Mouse (Mus musculus) ES-E14 (cell line): Measurements from ENCODE around the gene 1700013F07Rik. TPM values are rescaled to one million over a fixed set of nuclear protein-coding genes. Genes with fewer than 3 reads are reported as not detected.

ENCODE experiments used
- DNase-seq: peaks from one replicate; pipeline ENCODE4 v3.0.0-alpha.2; 2013; ENCODE audit warnings: low read depth, low spot score
- H3K27ac ChIP-seq: 2 replicates; pipeline ENCODE4 v1.5.1; 2012; ENCODE audit warnings: low read depth, mild to moderate bottlenecking, low read length, moderate library complexity, mixed read lengths; ENCODE audit not compliant: poor library complexity, insufficient read depth, severe bottlenecking
- H3K36me3 ChIP-seq: 2 replicates; pipeline ENCODE4 v1.6.1; 2012; ENCODE audit warnings: mild to moderate bottlenecking, low read length, moderate library complexity, mixed read lengths; ENCODE audit not compliant: control insufficient read depth, poor library complexity, insufficient read depth, severe bottlenecking
- H3K4me1 ChIP-seq, 2 experiments: fragments of 150-350 bp in 1 of 2; sonication (generic) in 1 of 2; 2 replicates each; pipeline ENCODE4 v1.6.1; 2012; ENCODE audit warnings: low read length in 2 of 2, mild to moderate bottlenecking in 1 of 2, mixed read lengths in 1 of 2; ENCODE audit not compliant: control insufficient read depth in 2 of 2, insufficient read depth in 2 of 2, poor library complexity in 1 of 2
- H3K4me3 ChIP-seq, 2 experiments: fragments of 150-350 bp in 1 of 2; sonication (generic) in 1 of 2; 2 replicates each; pipeline ENCODE4 v1.5.1; 2012; ENCODE audit warnings: low read length in 2 of 2, low read depth in 1 of 2, mild to moderate bottlenecking in 1 of 2, mixed read lengths in 1 of 2; ENCODE audit not compliant: insufficient read depth in 1 of 2, poor library complexity in 1 of 2, severe bottlenecking in 1 of 2
- H3K9ac ChIP-seq: 2 replicates; pipeline ENCODE4 v1.6.1; 2012; ENCODE audit warnings: low read depth, mild to moderate bottlenecking, low read length, mixed read lengths; ENCODE audit not compliant: poor library complexity, insufficient read depth, severe bottlenecking
- H3K9me3 ChIP-seq: fragments of 150-350 bp; sonication (generic); 2 replicates; pipeline ENCODE4 v1.6.1; 2012; ENCODE audit warnings: low read depth, mild to moderate bottlenecking, low read length; ENCODE audit not compliant: control insufficient read depth, insufficient read depth
- CHD2 ChIP-seq: IDR thresholded peaks from 2 replicates; pipeline ENCODE4 v1.6.1; 2014; ENCODE audit warnings: mild to moderate bottlenecking, low read depth, low read length, inconsistent platforms
- HCFC1 ChIP-seq: IDR thresholded peaks from 2 replicates; pipeline ENCODE4 v1.6.1; 2012; ENCODE audit warnings: low read length, inconsistent platforms, borderline replicate concordance; ENCODE audit not compliant: insufficient read depth
- MAFK ChIP-seq: IDR thresholded peaks from 2 replicates; pipeline ENCODE4 v1.6.1; 2014; ENCODE audit warnings: mild to moderate bottlenecking, low read depth, low read length, inconsistent platforms; ENCODE audit not compliant: insufficient read depth
- ZC3H11A ChIP-seq: IDR thresholded peaks from 2 replicates; pipeline ENCODE4 v1.6.1; 2012; ENCODE audit warnings: low read depth, mild to moderate bottlenecking, inconsistent platforms, low read length, borderline replicate concordance
- ZNF384 ChIP-seq: IDR thresholded peaks from 2 replicates; pipeline ENCODE4 v1.6.1; 2012; ENCODE audit warnings: low read depth, low read length, inconsistent platforms
- in situ Hi-C, 2 experiments: fragments of 600-800 bp; cut with MboI; formaldehyde crosslinking; loops; one replicate each; pipeline ENCODE4 v1.15.1; 2025; ENCODE audit warnings: low sequenced_read_pairs in 2 of 2, inconsistent platforms in 1 of 2; ENCODE audit not compliant: unreplicated experiment in 2 of 2
- total RNA-seq: library from RNA; depleted of rRNA; stranded (reverse); fragments of 300-350 nt; gene quantifications from 2 replicates; pipeline ENCODE4 v1.2.3, GENCODE M21; 2012; rRNA removed

1700013F07Rik gene
- 0.63 TPM in 1 of 2 replicates, not detected in the other for total RNA-seq

DNA sequence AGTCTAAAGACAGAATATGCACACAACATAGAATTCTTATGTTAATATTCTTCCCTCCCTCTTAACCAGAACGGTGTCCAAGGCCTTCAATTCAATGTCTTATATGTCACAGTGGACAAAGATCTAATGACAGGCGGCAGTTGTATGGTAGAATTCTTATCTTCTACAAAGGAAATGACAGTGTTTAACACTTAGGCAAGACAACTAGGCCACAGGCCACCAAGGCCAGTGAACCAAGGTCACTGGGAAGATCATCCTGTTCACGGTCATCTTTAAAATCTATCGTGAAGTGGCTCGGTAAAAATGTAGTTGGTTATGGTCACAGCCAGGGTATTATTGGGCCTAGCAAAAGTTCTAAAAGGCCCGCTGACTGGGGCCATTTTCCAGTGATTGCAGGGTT lies at the start of gene 1700013F07Rik:
Gene 1700013F07Rik (plus strand): TSS at position 200 of the 400 bp plus-strand sequence.
- H3K36me3 ChIP-seq, result no peaks in the 10 kb centered on the region
- in situ Hi-C loops, result no loop called here
- no peaks in the 10 kb centered on the region for H3K9me3 ChIP-seq
- H3K9ac ChIP-seq, result no peak within 1 kb of the TSS
- no peak for TF ChIP-seq ZNF384
- no peak for TF ChIP-seq MAFK
- H3K4me1 ChIP-seq, result no peaks in the 10 kb centered on the region; a peak in 1 of 4 replicates
- no peak within 1 kb of the TSS for H3K4me3 ChIP-seq
- H3K27ac ChIP-seq, result no peak within 1 kb of the TSS
- no peak for DNase-seq

DNA sequence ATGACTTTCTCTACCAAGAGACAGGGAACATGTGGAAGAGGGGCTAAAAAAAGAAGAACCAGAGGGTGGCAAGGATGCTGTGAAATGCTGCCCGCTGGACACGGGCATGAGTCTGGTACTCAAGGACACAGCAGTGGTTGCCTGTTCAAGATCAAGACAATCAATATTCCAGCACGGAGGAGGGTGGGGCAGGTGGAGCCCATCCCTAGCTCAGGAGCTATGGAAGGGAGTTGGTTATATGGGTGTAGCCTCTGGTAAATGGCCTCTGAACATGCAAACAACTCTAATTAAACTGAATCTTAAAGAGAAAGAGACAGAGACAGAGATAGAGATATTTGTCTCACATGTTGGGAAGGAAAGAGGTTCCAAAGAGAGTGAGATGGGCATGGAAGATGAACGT lies 49.2 kb upstream of the 1700013F07Rik start:
- Histone ChIP-seq H3K36me3 (no peaks in the 10 kb centered on the region), H3K9ac (no peak overlapping the region), H3K9me3 (no peaks in the 10 kb centered on the region), H3K27ac (no peak overlapping the region), H3K4me1 (no peaks in the 10 kb centered on the region), H3K4me3 (no peak overlapping the region)
- in situ Hi-C loops, result no loop called here
- DNase-seq, result no peak
- TF ChIP-seq CHD2 (no peak), ZNF384 (no peak), ZC3H11A (no peak), HCFC1 (no peak), MAFK (no peak)

DNA sequence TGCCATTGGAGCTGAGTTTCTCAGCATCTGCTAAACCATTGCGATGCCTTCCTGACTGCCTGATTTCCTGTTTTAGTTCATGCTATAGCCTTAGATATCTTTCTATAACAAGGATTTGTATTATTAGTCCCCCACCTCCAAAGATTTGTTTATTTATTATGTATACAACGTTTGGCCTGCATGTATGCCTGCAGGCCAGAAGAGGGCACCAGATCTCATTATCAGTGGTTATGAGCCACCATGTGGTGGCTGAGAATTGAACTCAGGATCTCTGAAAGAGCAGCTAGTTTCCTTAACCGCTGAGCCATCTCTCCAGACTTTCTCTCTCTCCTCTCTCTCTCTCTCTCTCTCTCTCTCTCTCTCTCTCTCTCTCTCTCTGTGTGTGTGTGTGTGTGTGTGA lies 44.0 kb upstream of the 1700013F07Rik start:
- TF ChIP-seq CHD2 (no peak), ZC3H11A (peak; percentile 14; the same call in 1 of the 2 replicates), HCFC1 (no peak), MAFK (no peak)
- Histone ChIP-seq H3K27ac (no peak overlapping the region), H3K4me1 (no peaks in the 10 kb centered on the region), H3K36me3 (no peaks in the 10 kb centered on the region), H3K9ac (no peak overlapping the region), H3K9me3 (no peaks in the 10 kb centered on the region), H3K4me3 (no peak overlapping the region)
- no peak for DNase-seq
- in situ Hi-C loops, result no loop called here

DNA sequence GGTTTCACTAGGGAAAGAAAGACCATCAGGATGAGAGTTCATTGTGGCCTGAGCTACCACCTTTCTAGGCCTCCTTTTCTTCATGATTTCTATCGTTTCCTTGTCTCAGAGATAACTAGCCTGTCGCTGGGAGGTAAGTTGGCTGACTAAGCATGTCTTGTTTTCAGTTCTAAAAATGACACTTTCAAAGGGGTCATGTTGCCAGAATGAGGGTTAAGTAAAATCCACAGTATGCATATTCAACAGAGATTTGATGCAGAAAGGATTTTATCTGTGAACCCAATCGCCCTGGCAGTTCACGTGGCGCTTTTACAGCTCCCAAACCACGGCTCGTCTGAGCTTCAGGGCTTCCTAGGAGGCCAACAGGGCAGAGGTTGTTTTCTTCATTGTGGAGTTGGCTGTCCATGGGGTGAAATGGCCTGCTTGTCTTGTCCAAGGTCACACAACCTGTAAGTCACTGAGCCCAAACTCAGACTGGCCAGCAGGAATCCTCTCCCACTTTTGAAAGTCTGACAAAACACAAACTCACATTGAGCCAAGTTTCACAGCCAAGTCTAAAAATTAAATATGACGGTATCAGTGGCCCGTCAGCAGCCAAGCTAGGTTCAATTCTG lies 39.0 kb upstream of the 1700013F07Rik start:
- H3K27ac ChIP-seq, result no peak overlapping the region
- no peak overlapping the region for H3K4me3 ChIP-seq
- in situ Hi-C loops, result no loop called here
- DNase-seq, result no peak
- no peaks in the 10 kb centered on the region for H3K9me3 ChIP-seq
- no peaks in the 10 kb centered on the region for H3K36me3 ChIP-seq
- TF ChIP-seq ZNF384, result no peak
- TF ChIP-seq ZC3H11A, result no peak
- TF ChIP-seq MAFK, result no peak
- TF ChIP-seq HCFC1, result no peak
- no peak for TF ChIP-seq CHD2
- H3K9ac ChIP-seq, result no peak overlapping the region
- H3K4me1 ChIP-seq, result 0 out of 4 replicates have a peak, but pooled peaks cover 0 to 1% of the 10 kb centered on the region in 2 experiments

DNA sequence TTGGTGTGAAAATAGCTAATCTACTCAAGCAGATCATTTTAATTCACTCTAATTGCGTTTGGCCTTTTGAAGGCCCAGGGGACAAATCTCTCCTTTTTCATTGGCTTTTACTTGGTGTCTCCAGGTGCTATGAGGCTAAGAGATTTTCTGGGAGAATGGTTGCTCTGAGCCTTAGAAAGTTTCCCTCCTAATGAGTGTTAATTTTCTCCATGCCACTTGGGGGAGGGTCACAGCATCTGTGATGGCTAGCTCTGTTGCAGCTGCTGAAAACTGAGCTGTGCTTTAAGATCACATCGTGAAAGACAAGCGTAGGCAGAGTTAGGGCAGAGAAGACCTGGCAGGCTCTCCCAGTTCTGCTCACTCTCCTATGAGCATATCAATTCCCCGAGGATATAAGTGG lies 38.5 kb upstream of the 1700013F07Rik start:
- Histone ChIP-seq H3K4me3 (no peak overlapping the region), H3K9ac (no peak overlapping the region), H3K4me1 (0 out of 4 replicates have a peak, but pooled peaks cover 0 to 1% of the 10 kb centered on the region in 2 experiments), H3K9me3 (no peaks in the 10 kb centered on the region), H3K27ac (no peak overlapping the region), H3K36me3 (no peaks in the 10 kb centered on the region)
- no peak for TF ChIP-seq HCFC1
- TF ChIP-seq ZC3H11A, result no peak
- TF ChIP-seq MAFK, result no peak
- TF ChIP-seq ZNF384, result no peak
- TF ChIP-seq CHD2, result no peak
- in situ Hi-C loops, result no loop called here
- no peak for DNase-seq
